Mouse (Mus musculus) lung, postnatal 0 days (tissue): Measurements from ENCODE around the gene Cd164. TPM values are rescaled to one million over a fixed set of nuclear protein-coding genes. Genes with fewer than 3 reads are reported as not detected.
A peak's percentile ranks its signal among the peaks of the same experiment; 100 is the strongest.

ENCODE experiments used
- ATAC-seq: fragments of 200-750 bp; cut with Nextera tagmentation; 2 replicates; pipeline ENCODE4 v1.8.0; 2017; ENCODE audit warnings: moderate library complexity
- DNase-seq: peaks from one replicate; pipeline ENCODE4 v3.0.0-alpha.2; 2016; ENCODE audit warnings: low spot score
- H3K27ac ChIP-seq: fragments of 300-500 bp; sonication (generic); 2 replicates; pipeline ENCODE4 v1.5.1; 2014; ENCODE audit warnings: antibody characterized with exemption, mild to moderate bottlenecking, low read length, mixed read lengths
- H3K27me3 ChIP-seq: fragments of 300-500 bp; sonication (generic); replicated peaks from 2 replicates; pipeline ENCODE4 v1.6.1; 2014; ENCODE audit warnings: low read length, mixed read lengths; ENCODE audit not compliant: insufficient read depth
- H3K36me3 ChIP-seq: fragments of 300-500 bp; sonication (generic); 2 replicates; pipeline ENCODE4 v1.6.1; 2014; ENCODE audit warnings: low read length, mixed read lengths; ENCODE audit not compliant: insufficient read depth
- H3K4me1 ChIP-seq: fragments of 300-500 bp; sonication (generic); 2 replicates; pipeline ENCODE4 v1.6.1; 2014; ENCODE audit warnings: antibody characterized with exemption, low read depth, low read length, mixed read lengths; ENCODE audit not compliant: insufficient read depth
- H3K4me2 ChIP-seq: fragments of 300-500 bp; sonication (generic); replicated peaks from 2 replicates; pipeline ENCODE4 v1.6.1; 2014; ENCODE audit warnings: low read depth, mild to moderate bottlenecking, low read length, moderate library complexity, mixed read lengths
- H3K4me3 ChIP-seq: fragments of 300-500 bp; sonication (generic); 2 replicates; pipeline ENCODE4 v1.5.1; 2014; ENCODE audit warnings: low read depth, low read length
- H3K9ac ChIP-seq: fragments of 300-500 bp; sonication (generic); replicated peaks from 2 replicates; pipeline ENCODE4 v1.6.1; 2014; ENCODE audit warnings: low read depth, mild to moderate bottlenecking
- H3K9me3 ChIP-seq: fragments of 300-500 bp; sonication (generic); 2 replicates; pipeline ENCODE4 v1.6.1; 2016; ENCODE audit warnings: low read length, mixed read lengths
- CTCF ChIP-seq: IDR thresholded peaks from 2 replicates; pipeline ENCODE4 v1.5.1; 2016; ENCODE audit warnings: antibody characterized with exemption, mild to moderate bottlenecking
- EP300 ChIP-seq: IDR thresholded peaks from 2 replicates; pipeline ENCODE4 v1.6.1; 2016; ENCODE audit warnings: antibody characterized with exemption, mild to moderate bottlenecking, control low read depth
- WGBS: fragments of 180-500 bp; shearing (Covaris S2); extraction: QIAGEN DNeasy Blood & Tissue Kit; methylation state at CpG from one replicate; pipeline ENCODE4 v1.1.7; 2014; 5-methylcytosine and 5-hydroxymethylcytosine counted together
- polyA plus RNA-seq: library from polyadenylated mRNA; unstranded; fragments of >200 nt; fragmentation: Nextera tagmentation; extraction: Ambion mirVana; gene quantifications from 2 replicates; pipeline ENCODE4 v1.2.1, GENCODE M21; 2015

The Cd164 gene
- polyA plus RNA-seq, 1 experiment from 2014 or later, result 130 TPM

DNA sequence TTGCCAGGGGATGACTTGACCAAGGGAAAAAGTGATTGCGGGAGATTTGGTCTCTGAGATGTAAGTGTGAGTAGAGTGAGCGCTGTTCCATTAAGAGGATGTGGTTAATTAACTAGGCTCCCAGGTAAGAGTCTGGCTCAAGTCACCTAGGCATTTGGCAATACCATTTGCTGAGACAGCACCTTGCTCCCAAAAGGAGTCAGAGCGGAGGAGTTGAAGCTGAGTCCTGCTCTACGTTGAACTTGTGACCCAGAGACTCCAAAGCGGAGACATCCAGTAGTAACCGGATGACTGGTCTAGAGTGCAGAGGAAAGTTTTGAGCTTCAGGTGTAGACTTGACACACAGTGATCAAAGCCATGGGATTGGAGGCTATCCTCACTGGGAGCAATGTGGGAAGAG is 22.8 kb downstream of the Cd164 start:
- ATAC-seq (no peak), DNase-seq (no peak)
- peaks cover 4% of the 10 kb centered on the region; the same call in 1 of the 2 replicates for H3K4me1 ChIP-seq
- H3K27ac ChIP-seq, result no peak overlapping the region
- no peaks in the 10 kb centered on the region for H3K27me3 ChIP-seq
- H3K4me2 ChIP-seq, result no peak overlapping the region
- no peaks in the 10 kb centered on the region for H3K36me3 ChIP-seq
- H3K9ac ChIP-seq, result no peak overlapping the region
- H3K9me3 ChIP-seq, result no peaks in the 10 kb centered on the region
- 94% methylated on average over 6 of the region's 6 CpGs for WGBS
- H3K4me3 ChIP-seq, result no peak overlapping the region
- TF ChIP-seq EP300 (no peak), CTCF (no peak)

DNA sequence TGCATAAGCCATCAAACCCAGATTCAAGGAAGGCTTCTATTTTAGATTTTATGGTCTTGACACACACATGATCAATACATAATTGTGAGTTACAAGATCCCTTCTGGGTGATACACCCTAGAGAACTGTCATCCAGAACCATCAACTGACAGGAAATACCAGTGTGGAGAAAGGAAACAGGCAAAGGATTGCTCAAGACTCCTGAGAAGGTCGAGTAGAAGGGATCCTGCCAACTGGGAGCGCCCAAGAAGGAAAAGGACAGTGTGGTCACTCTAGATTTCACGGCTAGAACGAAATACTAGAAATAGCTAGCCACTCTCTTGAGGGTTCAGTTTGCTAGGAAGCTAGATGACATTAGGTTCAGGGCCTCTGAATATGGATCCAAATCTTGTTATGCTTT is 24.2 kb downstream of the Cd164 start:
- no peak overlapping the region for H3K27ac ChIP-seq
- H3K36me3 ChIP-seq, result no peaks in the 10 kb centered on the region
- ATAC-seq (no peak), DNase-seq (no peak)
- H3K4me3 ChIP-seq, result no peak overlapping the region
- no peak overlapping the region for H3K4me2 ChIP-seq
- 70% methylated on average over 4 of the region's 4 CpGs for WGBS
- no peaks in the 10 kb centered on the region for H3K9me3 ChIP-seq
- TF ChIP-seq EP300 (no peak), CTCF (no peak)
- H3K27me3 ChIP-seq, result no peaks in the 10 kb centered on the region
- no peak overlapping the region for H3K9ac ChIP-seq
- H3K4me1 ChIP-seq, result peaks cover 4% of the 10 kb centered on the region; the same call in 1 of the 2 replicates

DNA sequence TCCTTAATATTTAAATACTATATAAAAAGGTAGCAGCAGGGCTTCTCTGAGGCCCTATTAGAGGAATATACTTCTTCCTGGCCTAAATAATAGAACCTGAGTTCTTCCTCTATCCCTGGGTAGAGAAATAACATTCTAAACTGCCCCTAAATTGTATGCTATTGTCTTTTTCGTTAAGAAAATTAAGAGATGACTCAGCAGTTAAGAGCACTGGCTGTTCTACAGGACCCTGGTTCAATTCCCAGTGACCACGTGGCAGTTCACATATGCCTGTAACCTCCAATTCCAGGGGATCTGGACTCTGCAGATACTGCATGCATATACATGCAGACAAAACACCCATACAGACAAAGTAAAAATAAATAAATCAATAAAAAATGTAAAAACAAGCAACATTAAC is 24.6 kb downstream of the Cd164 start:
- Histone ChIP-seq H3K9ac (no peak overlapping the region), H3K4me2 (no peak overlapping the region), H3K27me3 (no peaks in the 10 kb centered on the region), H3K4me1 (peaks cover 4% of the 10 kb centered on the region; the same call in 1 of the 2 replicates), H3K9me3 (no peaks in the 10 kb centered on the region), H3K36me3 (no peaks in the 10 kb centered on the region), H3K4me3 (no peak overlapping the region), H3K27ac (no peak overlapping the region)
- 63% methylated on average over 2 of the region's 2 CpGs for WGBS
- no peak for TF ChIP-seq EP300
- TF ChIP-seq CTCF, result no peak
- no peak for ATAC-seq
- no peak for DNase-seq

GRCm38 (mm10) chr10:41544481-41545190 is 25.4 kb downstream of the Cd164 start:
- no peak overlapping the region for H3K4me2 ChIP-seq
- H3K27ac ChIP-seq, result no peak overlapping the region
- H3K4me1 ChIP-seq, result peaks cover 4% of the 10 kb centered on the region; the same call in 1 of the 2 replicates
- H3K36me3 ChIP-seq, result no peaks in the 10 kb centered on the region
- no peak overlapping the region for H3K9ac ChIP-seq
- H3K27me3 ChIP-seq, result no peaks in the 10 kb centered on the region
- ATAC-seq (no peak; the same call in 1 of the 2 replicates), DNase-seq (peak; percentile 29)
- WGBS, result 18% methylated on average over 7 of the region's 7 CpGs
- TF ChIP-seq EP300 (no peak), CTCF (no peak)
- H3K9me3 ChIP-seq, result no peaks in the 10 kb centered on the region
- no peak overlapping the region for H3K4me3 ChIP-seq

- WGBS, result 53% methylated on average over 7 of the region's 7 CpGs
- Histone ChIP-seq H3K4me2 (no peak overlapping the region), H3K9me3 (no peaks in the 10 kb centered on the region), H3K4me3 (no peak overlapping the region), H3K27ac (no peak overlapping the region), H3K9ac (no peak overlapping the region), H3K4me1 (peaks cover 4% of the 10 kb centered on the region; the same call in 1 of the 2 replicates), H3K27me3 (no peaks in the 10 kb centered on the region), H3K36me3 (no peaks in the 10 kb centered on the region)
- DNase-seq (no peak), ATAC-seq (no peak)
- TF ChIP-seq CTCF (no peak), EP300 (no peak)
Measured at GRCm38 (mm10) chr10:41545224-41545755, 26.1 kb downstream of the Cd164 start.

GRCm38 (mm10) chr10:41546396-41547165 is 27.4 kb downstream of the Cd164 start:
- WGBS, result 65% methylated on average over 13 of the region's 13 CpGs
- DNase-seq, result no peak

More at GRCm38 (mm10) chr10:41546396-41547165, 27.4 kb downstream of the Cd164 start:
- H3K27ac ChIP-seq, result no peak overlapping the region
- H3K36me3 ChIP-seq, result no peaks in the 10 kb centered on the region
- H3K4me3 ChIP-seq, result no peak overlapping the region
- no peak for ATAC-seq
- TF ChIP-seq EP300, result no peak
- TF ChIP-seq CTCF, result no peak
- no peak overlapping the region for H3K9ac ChIP-seq
- peaks cover 4% of the 10 kb centered on the region; the same call in 1 of the 2 replicates for H3K4me1 ChIP-seq
- H3K9me3 ChIP-seq, result no peaks in the 10 kb centered on the region
- H3K27me3 ChIP-seq, result no peaks in the 10 kb centered on the region
- no peak overlapping the region for H3K4me2 ChIP-seq
